Mouse (Mus musculus) adrenal gland, postnatal 10 days (tissue): ENCODE results near the gene Ccl12. TPM values are rescaled to one million over a fixed set of nuclear protein-coding genes. Genes with fewer than 3 reads are reported as not detected.

Source experiments
- DNase-seq: peaks from one replicate; pipeline ENCODE4 v3.0.0; 2021; ENCODE audit warnings: mixed read lengths
- long read RNA-seq, 2 experiments: library from polyadenylated mRNA; stranded (forward); transcript quantifications; one replicate each; pipeline ENCODE4 v2.0.0; 2021
- total RNA-seq, 2 experiments: library from RNA; stranded (reverse); gene quantifications; 2 replicates each; pipeline ENCODE4 v1.2.3; 2021

Ccl12 gene
- total RNA-seq: 1 to 10 TPM in 1 of 2 experiments, under 1 TPM in 1; 0.75 to 2.3 TPM
- long read RNA-seq, experiment 1, partial matches to known transcripts: 0 of 1 reads
- long read RNA-seq, experiment 1, other reads (novel, unspliced or antisense): 1 of 1 reads
- long read RNA-seq, experiment 2, partial matches to known transcripts: 0 of 1 reads
- long read RNA-seq, experiment 2, other reads (novel, unspliced or antisense): 0 of 1 reads

GRCm38 (mm10) chr11:82101529-82101928 is at the start of gene Ccl12:
Gene Ccl12 (plus strand): TSS chr11:82101845.
- DNase-seq: no peak

GRCm38 (mm10) chr11:82053849-82054248 is 47.8 kb upstream of the Ccl12 start:
- DNase-seq: no peak

- no peak for DNase-seq
These were observed 44.0 kb upstream of the Ccl12 start, which contains the start of gene Ccl11 for GRCm38 (mm10) chr11:82057646-82058045. Gene Ccl11 (plus strand): TSS chr11:82057823.

DNA sequence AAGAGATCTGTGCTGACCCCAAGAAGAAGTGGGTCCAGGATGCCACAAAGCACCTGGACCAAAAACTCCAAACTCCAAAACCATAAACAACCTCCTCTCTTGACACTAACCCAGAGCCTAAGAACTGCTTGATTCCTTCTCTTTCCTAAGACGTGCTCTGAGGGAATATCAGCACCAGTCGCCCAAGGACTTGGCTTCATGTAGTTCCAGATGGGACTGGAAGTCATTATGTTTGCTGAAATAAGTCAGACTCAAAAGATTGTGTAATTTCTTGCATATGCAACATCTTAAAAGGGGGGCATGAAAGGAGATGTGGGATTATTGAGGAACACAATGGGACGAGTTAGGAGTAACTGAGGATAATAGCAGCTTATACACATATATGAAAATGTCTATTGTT is 39.4 kb upstream of the Ccl12 start:
- no peak for DNase-seq

GRCm38 (mm10) chr11:82063454-82063853 is 38.2 kb upstream of the Ccl12 start:
- no peak for DNase-seq

DNA sequence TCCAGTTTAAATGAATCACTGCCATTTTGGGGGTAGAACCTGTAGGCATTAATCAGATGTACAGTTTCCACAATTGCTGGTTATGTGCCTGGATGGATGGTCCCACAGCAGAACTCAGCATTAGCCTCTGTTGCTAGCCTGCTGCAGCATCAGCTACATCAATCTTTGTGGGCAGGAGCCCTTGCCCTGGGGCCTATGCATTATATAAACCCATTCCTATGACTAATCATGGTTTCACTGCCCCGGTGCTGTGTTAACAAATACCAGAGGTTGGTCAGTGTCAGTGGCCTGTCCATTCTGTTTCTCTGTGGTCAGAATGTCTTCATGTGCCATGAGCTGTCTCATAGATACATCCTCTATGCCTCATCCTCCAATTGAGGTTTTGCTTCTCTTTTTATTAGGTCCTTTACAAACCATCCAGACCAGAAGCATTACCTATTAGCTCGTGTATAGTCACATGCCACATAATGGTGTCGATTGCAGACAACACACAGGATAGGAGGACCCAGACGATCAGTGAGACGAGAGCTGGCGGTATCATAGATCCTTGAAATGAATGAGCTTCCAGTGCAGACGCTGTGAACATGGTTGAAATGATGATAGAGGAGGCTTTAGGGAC is 34.6 kb upstream of the Ccl12 start:
- no peak for DNase-seq

DNA sequence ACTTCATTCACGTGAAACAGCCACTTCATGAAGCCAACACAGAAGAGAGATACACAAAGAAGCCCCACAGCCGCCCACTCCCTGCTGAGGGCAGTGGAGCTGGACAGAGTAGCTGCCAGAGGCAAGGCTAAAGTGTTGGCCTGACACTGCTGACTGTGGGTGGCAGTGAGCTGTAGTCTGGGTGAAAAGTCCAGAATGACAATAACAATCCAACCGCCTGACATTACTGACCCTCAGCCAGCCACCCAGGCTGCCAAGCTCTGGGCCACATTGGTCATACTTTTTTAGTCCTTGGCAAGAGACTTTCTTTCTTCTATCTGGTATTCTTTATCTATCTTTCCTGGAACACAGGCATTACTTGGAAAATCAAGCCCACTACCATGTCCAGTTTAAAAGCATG is 30.6 kb upstream of the Ccl12 start:
- DNase-seq: no peak

GRCm38 (mm10) chr11:82072374-82072773 is 29.3 kb upstream of the Ccl12 start:
- DNase-seq: no peak

DNA sequence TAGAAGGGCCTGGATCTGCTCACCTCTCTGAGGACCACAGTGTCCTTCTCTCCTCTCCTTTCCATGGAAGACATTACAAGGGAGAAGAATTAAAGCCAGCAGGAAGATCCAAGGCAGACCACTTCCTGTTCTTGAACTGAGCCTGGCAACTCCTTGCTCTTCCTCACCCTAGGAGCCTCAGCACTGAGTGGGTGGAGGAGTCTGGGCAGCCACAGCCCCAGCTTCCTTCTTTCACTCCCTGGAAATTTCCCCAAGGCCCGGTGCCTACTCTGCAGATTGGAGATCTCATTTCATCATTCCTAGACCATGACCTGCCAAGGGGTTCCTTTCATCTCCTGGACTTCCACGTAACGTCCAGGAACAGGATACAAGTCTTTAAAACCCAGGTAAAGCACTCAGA is 28.7 kb upstream of the Ccl12 start:
- no peak for DNase-seq

- no peak for DNase-seq
These were observed 28.0 kb upstream of the Ccl12 start for GRCm38 (mm10) chr11:82073686-82074085.

GRCm38 (mm10) chr11:82077031-82077430 is 24.6 kb upstream of the Ccl12 start:
- no peak for DNase-seq

- no peak for DNase-seq
These were observed 23.4 kb upstream of the Ccl12 start for GRCm38 (mm10) chr11:82078136-82078730.

- DNase-seq: no peak
These were observed 20.8 kb upstream of the Ccl12 start for GRCm38 (mm10) chr11:82080865-82081264.

GRCm38 (mm10) chr11:82084360-82084759 is 17.3 kb upstream of the Ccl12 start:
- DNase-seq: no peak

GRCm38 (mm10) chr11:82099511-82100323 is 1.9 kb upstream of the Ccl12 start:
- no peak for DNase-seq

- no peak for DNase-seq
These were observed 558 bp upstream of the Ccl12 start for GRCm38 (mm10) chr11:82101087-82101486.

DNA sequence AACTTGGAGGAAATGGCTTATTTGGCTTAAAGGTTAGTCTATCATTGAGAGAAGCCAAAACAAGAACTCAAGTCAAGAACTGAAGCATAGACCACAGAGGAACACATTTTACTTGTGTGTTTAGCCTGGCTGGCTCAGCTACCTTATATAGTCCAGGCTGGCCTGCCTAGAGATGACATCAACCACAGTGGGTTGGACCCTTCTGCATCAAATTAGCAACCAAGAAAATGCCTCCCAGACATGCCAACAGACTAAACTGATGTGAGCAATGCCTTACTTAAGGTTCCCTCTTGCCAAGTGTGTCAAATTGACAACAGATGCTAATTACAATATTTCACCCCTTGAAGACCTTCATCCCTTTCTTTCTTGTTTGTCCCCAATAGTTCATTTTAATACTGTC is 8.0 kb downstream of the Ccl12 start:
- no peak for DNase-seq

DNA sequence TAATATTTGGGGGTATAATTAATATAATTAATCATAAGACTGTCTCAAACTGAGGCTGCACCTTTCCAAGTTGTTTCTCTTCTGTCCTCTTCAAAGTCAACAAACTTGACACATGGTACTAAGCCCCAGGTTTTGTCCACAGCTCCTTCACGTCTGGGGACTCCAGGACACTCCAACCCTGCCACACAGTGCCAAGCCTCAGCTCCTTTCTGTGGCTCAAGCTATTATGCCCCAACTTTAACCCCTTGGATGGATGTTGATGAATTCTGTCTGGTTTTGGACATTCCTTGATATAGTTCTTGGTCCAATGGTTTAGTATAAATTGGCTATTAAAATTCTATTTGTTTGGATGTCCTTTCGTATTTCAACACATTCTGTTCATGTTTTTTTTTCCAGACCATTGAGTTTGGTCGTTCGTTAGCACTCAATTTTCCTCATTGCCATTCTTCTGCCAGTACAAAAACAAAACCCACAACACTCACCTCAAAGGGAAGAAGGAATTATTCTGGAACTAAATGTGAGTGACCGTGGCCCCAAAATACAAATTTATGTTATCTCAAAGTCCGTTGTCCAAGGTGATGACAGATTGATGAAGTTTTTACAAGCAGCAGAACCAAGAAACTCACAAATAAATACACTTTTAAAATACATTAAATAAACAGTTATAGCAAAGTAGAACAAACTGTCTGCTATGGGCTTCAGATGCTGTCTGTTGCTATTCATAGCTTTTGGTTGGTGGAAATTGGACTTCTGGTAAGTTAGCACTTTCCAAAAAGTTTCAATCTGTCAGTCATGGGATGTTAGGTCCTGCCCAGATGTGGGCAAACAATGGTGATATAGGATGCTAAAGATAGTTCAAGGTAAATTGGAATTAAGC is 9.0 kb downstream of the Ccl12 start:
- DNase-seq: no peak

DNA sequence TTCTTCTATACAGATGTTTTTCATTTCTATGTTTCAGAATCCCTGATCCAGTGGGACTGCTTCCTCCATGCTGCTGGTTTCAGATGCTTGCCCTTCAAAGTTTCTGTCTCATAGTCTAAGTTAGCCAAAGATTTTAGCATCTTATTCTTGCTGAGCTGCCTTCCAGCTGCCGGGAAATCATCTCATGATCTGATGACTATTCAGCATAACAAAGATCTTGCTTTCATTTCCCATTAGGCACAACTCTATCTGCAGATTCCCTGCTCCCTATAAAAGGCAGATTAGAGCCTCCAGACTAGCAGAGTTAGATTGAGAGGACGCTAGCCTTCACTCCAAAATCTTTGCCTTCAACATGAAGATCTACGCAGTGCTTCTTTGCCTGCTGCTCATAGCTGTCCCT is 13.2 kb downstream of the Ccl12 start, which contains the start of gene Ccl8:
Gene Ccl8, plus strand, starts transcription at position 301 of the 400 bp plus-strand sequence.
- no peak for DNase-seq

GRCm38 (mm10) chr11:82116041-82116440 is 14.4 kb downstream of the Ccl12 start:
- no peak for DNase-seq

DNA sequence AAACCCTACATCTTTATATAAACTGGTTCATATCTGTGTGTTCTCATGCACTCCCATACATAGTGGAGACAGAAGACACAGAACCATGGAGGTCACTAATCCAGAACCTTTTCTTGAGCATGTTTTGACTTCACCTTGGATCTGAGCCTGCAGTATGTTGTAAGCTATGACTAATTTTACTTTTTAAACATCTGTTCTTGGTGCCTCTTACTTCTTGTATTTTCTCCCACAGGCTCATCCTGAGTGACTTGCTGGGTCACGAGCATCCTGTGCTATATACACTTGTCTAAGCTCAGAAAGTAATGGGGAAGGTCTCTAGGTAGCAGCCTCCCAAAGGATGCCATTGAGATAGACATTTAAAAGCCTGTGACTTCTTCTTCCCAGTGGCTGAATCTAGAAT is 31.3 kb downstream of the Ccl12 start:
- DNase-seq: no peak

DNA sequence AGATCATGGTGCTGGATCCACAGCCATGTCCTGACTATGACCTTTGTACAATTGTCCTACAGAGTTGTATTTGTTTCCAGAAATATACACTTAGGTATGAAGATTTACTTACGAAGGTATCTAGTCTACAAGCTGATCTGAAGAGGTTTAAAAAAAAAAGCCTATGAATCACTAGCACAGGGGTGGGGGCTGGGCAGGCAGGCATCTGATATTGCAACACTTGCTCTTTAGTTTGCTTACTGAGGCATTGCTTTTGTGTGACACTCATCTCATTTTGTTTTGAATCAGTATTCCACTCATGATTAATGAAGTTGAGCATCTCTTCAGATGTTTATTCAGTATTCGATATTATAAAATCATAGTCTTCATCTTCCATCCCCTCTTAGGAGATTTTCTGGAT is 34.6 kb downstream of the Ccl12 start:
- peak; percentile 2 for DNase-seq
